Mouse (Mus musculus) heart, embryonic 16.5 days (tissue): Measurements from ENCODE around the gene Klhl5. TPM values are rescaled to one million over a fixed set of nuclear protein-coding genes. Genes with fewer than 3 reads are reported as not detected.

Experiments
- ATAC-seq: fragments of 200-750 bp; cut with Nextera tagmentation; replicated peaks from 2 replicates; pipeline ENCODE4 v1.8.0; 2017; ENCODE audit warnings: moderate number of reproducible peaks; ENCODE audit not compliant: insufficient read depth, low FRiP score; ENCODE audit errors: extremely low read depth
- H3K27ac ChIP-seq: fragments of 300-500 bp; sonication (generic); 2 replicates; pipeline ENCODE4 v1.5.1; 2014; ENCODE audit warnings: mild to moderate bottlenecking, low read length, control low read depth, moderate library complexity
- H3K27me3 ChIP-seq: fragments of 300-500 bp; sonication (generic); 2 replicates; pipeline ENCODE4 v1.6.1; 2014; ENCODE audit warnings: low read length, mixed read lengths; ENCODE audit not compliant: control insufficient read depth, insufficient read depth
- H3K36me3 ChIP-seq: fragments of 300-500 bp; sonication (generic); 2 replicates; pipeline ENCODE4 v1.6.1; 2014; ENCODE audit not compliant: control insufficient read depth, insufficient read depth
- H3K4me1 ChIP-seq: fragments of 300-500 bp; sonication (generic); 2 replicates; pipeline ENCODE4 v1.6.1; 2014; ENCODE audit warnings: low read length, mixed read lengths; ENCODE audit not compliant: control insufficient read depth, insufficient read depth
- H3K4me2 ChIP-seq: fragments of 300-500 bp; sonication (generic); 2 replicates; pipeline ENCODE4 v1.6.1; 2014; ENCODE audit warnings: low read depth, mild to moderate bottlenecking, control low read depth, low read length
- H3K4me3 ChIP-seq: fragments of 300-500 bp; sonication (generic); 2 replicates; pipeline ENCODE4 v1.5.1; 2014; ENCODE audit warnings: mild to moderate bottlenecking, control low read depth, low read length
- H3K9ac ChIP-seq: fragments of 300-500 bp; sonication (generic); 2 replicates; pipeline ENCODE4 v1.6.1; 2014; ENCODE audit warnings: low read length, control low read depth
- H3K9me3 ChIP-seq: fragments of 300-500 bp; sonication (generic); replicated peaks from 2 replicates; pipeline ENCODE4 v1.6.1; 2016; ENCODE audit warnings: low read length; ENCODE audit not compliant: control insufficient read depth
- WGBS: fragments of 180-500 bp; shearing (Covaris S2); extraction: QIAGEN DNeasy Blood & Tissue Kit; methylation state at CpG from one replicate; pipeline ENCODE4 v1.1.7; 2014; 5-methylcytosine and 5-hydroxymethylcytosine counted together
- polyA plus RNA-seq: library from polyadenylated mRNA; unstranded; fragments of >200 nt; fragmentation: Nextera tagmentation; extraction: Ambion mirVana; gene quantifications from 2 replicates; pipeline ENCODE4 v1.2.1, GENCODE M21; 2015

Gene Klhl5
- polyA plus RNA-seq, 1 experiment from 2014 or later, result 10.2 TPM

GRCm38 (mm10) chr5:65074693-65075092 lies 32.6 kb upstream of the Klhl5 start:
- Histone ChIP-seq H3K4me1 (no peaks in the 10 kb centered on the region), H3K27ac (no peak overlapping the region), H3K9me3 (no peaks in the 10 kb centered on the region), H3K36me3 (no peaks in the 10 kb centered on the region), H3K4me3 (no peak overlapping the region), H3K4me2 (no peak overlapping the region), H3K9ac (no peak overlapping the region), H3K27me3 (no peaks in the 10 kb centered on the region)
- WGBS, result 44% methylated on average over 7 of the region's 7 CpGs
- no peak for ATAC-seq

- Histone ChIP-seq H3K36me3 (no peaks in the 10 kb centered on the region), H3K9me3 (no peaks in the 10 kb centered on the region), H3K4me2 (no peak overlapping the region), H3K27ac (no peak overlapping the region), H3K27me3 (no peaks in the 10 kb centered on the region), H3K9ac (no peak overlapping the region), H3K4me1 (no peaks in the 10 kb centered on the region), H3K4me3 (no peak overlapping the region)
- ATAC-seq, result no peak
- WGBS, result 68% methylated on average over 2 of the region's 2 CpGs
Observed at GRCm38 (mm10) chr5:65076087-65076486, 31.3 kb upstream of the Klhl5 start.

- no peak overlapping the region for H3K4me2 ChIP-seq
- H3K27ac ChIP-seq, result no peak overlapping the region
- H3K9me3 ChIP-seq, result no peaks in the 10 kb centered on the region
- no peak overlapping the region for H3K4me3 ChIP-seq
- H3K36me3 ChIP-seq, result no peaks in the 10 kb centered on the region
- no peak for ATAC-seq
- no peaks in the 10 kb centered on the region for H3K27me3 ChIP-seq
- no peaks in the 10 kb centered on the region for H3K4me1 ChIP-seq
- no peak overlapping the region for H3K9ac ChIP-seq
- WGBS, result 41% methylated on average over 3 of the region's 3 CpGs
Observed at GRCm38 (mm10) chr5:65076748-65077147, 30.6 kb upstream of the Klhl5 start.

- H3K4me1 ChIP-seq, result no peaks in the 10 kb centered on the region
- no peak for ATAC-seq
- H3K36me3 ChIP-seq, result no peaks in the 10 kb centered on the region
- no peaks in the 10 kb centered on the region for H3K27me3 ChIP-seq
- no peak overlapping the region for H3K4me3 ChIP-seq
- WGBS, result 85% methylated on average over 4 of the region's 4 CpGs
- H3K4me2 ChIP-seq, result no peak overlapping the region
- no peak overlapping the region for H3K27ac ChIP-seq
- H3K9ac ChIP-seq, result no peak overlapping the region
- H3K9me3 ChIP-seq, result no peaks in the 10 kb centered on the region
Observed at GRCm38 (mm10) chr5:65078081-65078480, 29.3 kb upstream of the Klhl5 start.

GRCm38 (mm10) chr5:65079881-65080280 lies 27.5 kb upstream of the Klhl5 start:
- no peaks in the 10 kb centered on the region for H3K36me3 ChIP-seq
- WGBS, result 49% methylated on average over 9 of the region's 9 CpGs
- peak overlapping the region; percentile 33 for H3K4me3 ChIP-seq
- H3K4me1 ChIP-seq, result no peaks in the 10 kb centered on the region
- H3K27ac ChIP-seq, result peak overlapping the region; percentile 44; the same call in 1 of the 2 replicates
- no peaks in the 10 kb centered on the region for H3K27me3 ChIP-seq
- H3K9me3 ChIP-seq, result no peaks in the 10 kb centered on the region
- no peak for ATAC-seq
- no peak overlapping the region for H3K9ac ChIP-seq
- peak overlapping the region; percentile 47 for H3K4me2 ChIP-seq

DNA sequence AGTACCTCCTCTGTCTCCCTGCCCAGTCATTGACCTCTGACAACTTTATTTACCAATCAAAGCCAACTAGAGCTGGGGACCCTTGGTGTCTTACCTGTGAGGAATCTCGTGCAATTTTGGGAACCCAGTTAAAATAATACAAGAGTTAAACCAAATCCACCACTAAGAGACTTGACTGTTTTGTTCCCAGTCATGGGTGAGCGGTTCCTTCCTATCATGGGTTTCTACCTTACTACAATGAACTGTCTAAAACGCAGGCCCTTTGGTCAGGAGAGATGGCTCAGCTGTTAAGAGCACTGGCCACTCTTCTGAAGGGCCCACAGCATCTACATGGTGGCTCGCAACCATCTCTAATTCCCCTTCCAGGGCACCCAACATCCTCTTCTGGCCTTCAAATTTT lies 25.5 kb upstream of the Klhl5 start:
- H3K27me3 ChIP-seq, result no peaks in the 10 kb centered on the region
- WGBS, result 80% methylated on average over 4 of the region's 4 CpGs
- H3K36me3 ChIP-seq, result no peaks in the 10 kb centered on the region
- peaks cover 5% of the 10 kb centered on the region; the same call in 1 of the 2 replicates for H3K4me1 ChIP-seq
- H3K4me2 ChIP-seq, result no peak overlapping the region
- H3K9me3 ChIP-seq, result no peaks in the 10 kb centered on the region
- H3K27ac ChIP-seq, result no peak overlapping the region
- no peak for ATAC-seq
- H3K4me3 ChIP-seq, result no peak overlapping the region
- no peak overlapping the region for H3K9ac ChIP-seq

GRCm38 (mm10) chr5:65086522-65086921 lies 20.8 kb upstream of the Klhl5 start:
- no peak overlapping the region for H3K4me3 ChIP-seq
- no peak overlapping the region for H3K9ac ChIP-seq
- H3K4me2 ChIP-seq, result no peak overlapping the region; the same call in 1 of the 2 replicates
- no peaks in the 10 kb centered on the region for H3K27me3 ChIP-seq
- ATAC-seq, result no peak
- H3K4me1 ChIP-seq, result peaks cover 5% of the 10 kb centered on the region; the same call in 1 of the 2 replicates
- H3K9me3 ChIP-seq, result no peaks in the 10 kb centered on the region
- no peak overlapping the region for H3K27ac ChIP-seq
- H3K36me3 ChIP-seq, result no peaks in the 10 kb centered on the region
- WGBS, result 47% methylated on average over 6 of the region's 6 CpGs

- H3K27me3 ChIP-seq, result no peaks in the 10 kb centered on the region
- WGBS, result 76% methylated on average over 3 of the region's 3 CpGs
- H3K27ac ChIP-seq, result no peak overlapping the region
- no peak overlapping the region for H3K4me3 ChIP-seq
- no peak for ATAC-seq
- no peak overlapping the region for H3K9ac ChIP-seq
- H3K9me3 ChIP-seq, result no peaks in the 10 kb centered on the region
- peaks cover 5% of the 10 kb centered on the region; the same call in 1 of the 2 replicates for H3K4me1 ChIP-seq
- no peak overlapping the region for H3K4me2 ChIP-seq
- H3K36me3 ChIP-seq, result no peaks in the 10 kb centered on the region
Observed at GRCm38 (mm10) chr5:65089707-65090106, 17.6 kb upstream of the Klhl5 start.

DNA sequence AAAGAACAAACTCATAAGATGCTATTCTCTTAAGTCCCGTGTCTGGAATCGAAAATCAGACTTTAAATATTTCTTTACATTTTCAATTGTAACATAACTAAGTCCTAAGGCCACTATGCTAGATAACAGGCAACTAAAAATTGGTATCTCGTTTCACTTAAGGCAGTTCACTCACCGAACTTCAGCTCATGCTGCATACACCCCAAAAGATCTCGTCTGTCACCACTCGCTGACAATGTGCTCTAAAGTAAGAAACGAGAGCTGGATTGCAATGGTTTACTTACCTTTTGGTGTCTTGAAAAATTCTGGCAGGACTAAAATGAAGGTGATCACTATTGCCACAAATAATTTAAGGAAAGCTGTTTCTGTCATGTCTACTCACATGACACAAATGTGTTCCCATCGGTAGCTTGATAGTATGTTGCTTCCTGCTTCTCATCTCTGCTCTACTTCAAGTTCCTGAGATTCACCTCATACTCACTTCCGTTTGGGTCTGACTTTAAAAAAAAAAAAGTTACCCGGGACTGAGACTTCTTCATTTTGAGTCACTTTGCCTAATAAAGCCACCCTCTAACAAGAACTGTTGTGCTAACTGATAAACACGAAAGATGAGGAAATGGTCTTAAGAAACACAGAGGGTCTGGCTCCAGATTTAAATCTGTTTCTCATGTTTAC lies 16.0 kb upstream of the Klhl5 start:
- Histone ChIP-seq H3K9me3 (no peaks in the 10 kb centered on the region), H3K9ac (no peak overlapping the region), H3K36me3 (no peaks in the 10 kb centered on the region), H3K27ac (no peak overlapping the region), H3K27me3 (no peaks in the 10 kb centered on the region), H3K4me3 (peak overlapping the region; percentile 4; the same call in 1 of the 2 replicates), H3K4me2 (no peak overlapping the region), H3K4me1 (peaks cover 5% of the 10 kb centered on the region; the same call in 1 of the 2 replicates)
- WGBS, result 45% methylated on average over 11 of the region's 11 CpGs
- no peak for ATAC-seq
